Mouse (Mus musculus) megakaryocyte, adult 5-6 weeks (primary cell): ENCODE data around the gene Ptch1. TPM values are rescaled to one million over a fixed set of nuclear protein-coding genes. Genes with fewer than 3 reads are reported as not detected.

Source experiments
- ATAC-seq: 2 replicates; pipeline ENCODE4 v1.8.0; 2016; ENCODE audit warnings: mild to moderate bottlenecking, inconsistent platforms; ENCODE audit not compliant: poor library complexity, severe bottlenecking
- total RNA-seq, 2 experiments: library from RNA; stranded (forward) in 1 of 2; stranded (reverse) in 1 of 2; fragments of 153-499, 151-499 nt in 1 of 2; fragments of 221-1000, 200-1000 nt in 1 of 2; gene quantifications; 2 replicates each; pipeline versions ENCODE4 v1.2.3 to v1.2.4; 2015 to 2017

The Ptch1 gene
- total RNA-seq, 2 experiments from 2014 or later: 2.5 to 3.1 TPM

- ATAC-seq: peak; percentile 18
Observed at GRCm38 (mm10) chr13:63563781-63564625, 9.4 kb downstream of the Ptch1 start.

- peak; percentile 20 for ATAC-seq
Observed at GRCm38 (mm10) chr13:63562972-63563780, 10.2 kb downstream of the Ptch1 start.

GRCm38 (mm10) chr13:63562141-63562971 is 11.0 kb downstream of the Ptch1 start:
- ATAC-seq: no peak

GRCm38 (mm10) chr13:63558297-63558890 is 15.0 kb downstream of the Ptch1 start:
- no peak for ATAC-seq

GRCm38 (mm10) chr13:63556431-63556830 is 17.0 kb downstream of the Ptch1 start:
- ATAC-seq: no peak

- ATAC-seq: no peak
Observed at GRCm38 (mm10) chr13:63555885-63556284, 17.5 kb downstream of the Ptch1 start.

- ATAC-seq: no peak
Observed at GRCm38 (mm10) chr13:63554569-63554968, 18.8 kb downstream of the Ptch1 start.

- no peak for ATAC-seq
Observed at GRCm38 (mm10) chr13:63553436-63553835, 20.0 kb downstream of the Ptch1 start.

GRCm38 (mm10) chr13:63552291-63552932 is 21.0 kb downstream of the Ptch1 start:
- ATAC-seq: peak; percentile 73

- no peak for ATAC-seq
Observed at GRCm38 (mm10) chr13:63551552-63552290, 21.7 kb downstream of the Ptch1 start.

- ATAC-seq: no peak
Observed at GRCm38 (mm10) chr13:63550367-63550766, 23.0 kb downstream of the Ptch1 start.

GRCm38 (mm10) chr13:63549210-63549609 is 24.2 kb downstream of the Ptch1 start:
- no peak for ATAC-seq

- ATAC-seq: no peak
Observed at GRCm38 (mm10) chr13:63548571-63548970, 24.8 kb downstream of the Ptch1 start.

- no peak for ATAC-seq
Observed at GRCm38 (mm10) chr13:63545291-63545690, 28.1 kb downstream of the Ptch1 start.

GRCm38 (mm10) chr13:63544967-63545253 is 28.5 kb downstream of the Ptch1 start:
- no peak for ATAC-seq

- ATAC-seq: no peak
Observed at GRCm38 (mm10) chr13:63544119-63544966, 29.1 kb downstream of the Ptch1 start.

GRCm38 (mm10) chr13:63543459-63543858 is 29.9 kb downstream of the Ptch1 start:
- no peak for ATAC-seq

- no peak for ATAC-seq
Observed at GRCm38 (mm10) chr13:63542796-63543384, 30.5 kb downstream of the Ptch1 start.
